Mouse (Mus musculus) forebrain, embryonic 10.5 days (tissue): ENCODE results near the gene Fcrl6. TPM values are rescaled to one million over a fixed set of nuclear protein-coding genes. Genes with fewer than 3 reads are reported as not detected.

Experiments used
- DNase-seq: peaks from one replicate; pipeline ENCODE4 v3.0.0-alpha.2; 2017; ENCODE audit warnings: low spot score; ENCODE audit errors: extremely low spot score
- H3K27ac ChIP-seq: fragments of 300-500 bp; sonication (generic); 2 replicates; pipeline ENCODE4 v1.5.1; 2016; ENCODE audit warnings: mild to moderate bottlenecking
- H3K27me3 ChIP-seq: fragments of 300-500 bp; sonication (generic); 2 replicates; pipeline ENCODE4 v1.6.1; 2016; ENCODE audit warnings: mild to moderate bottlenecking; ENCODE audit not compliant: poor library complexity, severe bottlenecking
- H3K36me3 ChIP-seq: fragments of 300-500 bp; sonication (generic); replicated peaks from 2 replicates; pipeline ENCODE4 v1.6.1; 2016; ENCODE audit warnings: mild to moderate bottlenecking, moderate library complexity
- H3K4me1 ChIP-seq: fragments of 300-500 bp; sonication (generic); 2 replicates; pipeline ENCODE4 v1.6.1; 2016
- H3K4me3 ChIP-seq: fragments of 300-500 bp; sonication (generic); 2 replicates; pipeline ENCODE4 v1.5.1; 2016; ENCODE audit warnings: mild to moderate bottlenecking, moderate library complexity
- H3K9me3 ChIP-seq: fragments of 300-500 bp; sonication (generic); 2 replicates; pipeline ENCODE4 v1.6.1; 2016; ENCODE audit warnings: mild to moderate bottlenecking, moderate library complexity
- WGBS: fragments of 180-500 bp; shearing (Covaris S2); methylation state at CpG from one replicate; pipeline ENCODE4 v1.1.7; 2016; 5-methylcytosine and 5-hydroxymethylcytosine counted together
- polyA plus RNA-seq: library from polyadenylated mRNA; unstranded; fragments of >200 nt; fragmentation: Nextera tagmentation; extraction: Ambion mirVana; gene quantifications from 2 replicates; pipeline ENCODE4 v1.2.1, GENCODE M21; 2016

The Fcrl6 gene
- polyA plus RNA-seq: 0.32 TPM in 1 of 2 replicates, not detected in the other

- DNase-seq: no peak
- no peaks in the 10 kb centered on the region for H3K27me3 ChIP-seq
- no peaks in the 10 kb centered on the region for H3K9me3 ChIP-seq
- H3K4me1 ChIP-seq: no peaks in the 10 kb centered on the region
- no peaks in the 10 kb centered on the region for H3K36me3 ChIP-seq
- 83% methylated on average over 1 of the region's 1 CpGs for WGBS
- H3K27ac ChIP-seq: no peak within 1 kb of the TSS
- H3K4me3 ChIP-seq: no peak within 1 kb of the TSS
Observed at GRCm38 (mm10) chr1:172602326-172602725, at the start of gene Fcrl6. Fcrl6 (minus strand) TSS chr1:172602551.

GRCm38 (mm10) chr1:172651288-172651987 is 49.1 kb upstream of the Fcrl6 start:
- Histone ChIP-seq H3K4me3 (no peak overlapping the region), H3K27me3 (no peaks in the 10 kb centered on the region), H3K36me3 (no peaks in the 10 kb centered on the region), H3K27ac (no peak overlapping the region), H3K9me3 (no peaks in the 10 kb centered on the region), H3K4me1 (peaks cover 6% of the 10 kb centered on the region)
- 91% methylated on average over 10 of the region's 10 CpGs for WGBS
- DNase-seq: no peak

GRCm38 (mm10) chr1:172650519-172651287 is 48.4 kb upstream of the Fcrl6 start:
- WGBS: 58% methylated on average over 8 of the region's 8 CpGs
- Histone ChIP-seq H3K27ac (no peak overlapping the region), H3K36me3 (no peaks in the 10 kb centered on the region), H3K9me3 (no peaks in the 10 kb centered on the region), H3K4me3 (no peak overlapping the region), H3K4me1 (peaks cover 6% of the 10 kb centered on the region), H3K27me3 (no peaks in the 10 kb centered on the region)
- no peak for DNase-seq

- H3K9me3 ChIP-seq: no peaks in the 10 kb centered on the region
- no peak for DNase-seq
- no peaks in the 10 kb centered on the region for H3K36me3 ChIP-seq
- no peak overlapping the region for H3K4me3 ChIP-seq
- no peak overlapping the region for H3K27ac ChIP-seq
- 92% methylated on average over 9 of the region's 9 CpGs for WGBS
- peaks cover 6% of the 10 kb centered on the region for H3K4me1 ChIP-seq
- no peaks in the 10 kb centered on the region for H3K27me3 ChIP-seq
Observed at GRCm38 (mm10) chr1:172649396-172649795, 47.0 kb upstream of the Fcrl6 start.

- no peak overlapping the region for H3K4me3 ChIP-seq
- no peak for DNase-seq
- H3K27me3 ChIP-seq: no peaks in the 10 kb centered on the region
- H3K9me3 ChIP-seq: no peaks in the 10 kb centered on the region
- no peaks in the 10 kb centered on the region for H3K36me3 ChIP-seq
- 32% methylated on average over 4 of the region's 4 CpGs for WGBS
- peaks cover 6% of the 10 kb centered on the region for H3K4me1 ChIP-seq
- H3K27ac ChIP-seq: no peak overlapping the region
Observed at GRCm38 (mm10) chr1:172647236-172647635, 44.9 kb upstream of the Fcrl6 start.

GRCm38 (mm10) chr1:172638781-172639180 is 36.4 kb upstream of the Fcrl6 start:
- Histone ChIP-seq H3K36me3 (no peaks in the 10 kb centered on the region), H3K4me3 (no peak overlapping the region), H3K27ac (no peak overlapping the region), H3K4me1 (no peaks in the 10 kb centered on the region), H3K9me3 (no peaks in the 10 kb centered on the region), H3K27me3 (no peaks in the 10 kb centered on the region)
- 65% methylated on average over 2 of the region's 2 CpGs for WGBS
- DNase-seq: no peak

GRCm38 (mm10) chr1:172637801-172638200 is 35.5 kb upstream of the Fcrl6 start:
- Histone ChIP-seq H3K9me3 (no peaks in the 10 kb centered on the region), H3K4me1 (no peaks in the 10 kb centered on the region), H3K27me3 (no peaks in the 10 kb centered on the region), H3K4me3 (no peak overlapping the region), H3K36me3 (no peaks in the 10 kb centered on the region), H3K27ac (no peak overlapping the region)
- 87% methylated on average over 4 of the region's 4 CpGs for WGBS
- no peak for DNase-seq

- Histone ChIP-seq H3K4me3 (no peak overlapping the region), H3K4me1 (peaks cover 8% of the 10 kb centered on the region), H3K27ac (no peak overlapping the region), H3K36me3 (no peaks in the 10 kb centered on the region), H3K27me3 (no peaks in the 10 kb centered on the region), H3K9me3 (no peaks in the 10 kb centered on the region)
- WGBS: 89% methylated on average over 5 of the region's 5 CpGs
- no peak for DNase-seq
Observed at GRCm38 (mm10) chr1:172636266-172636665, 33.9 kb upstream of the Fcrl6 start.

GRCm38 (mm10) chr1:172635258-172635657 is 32.9 kb upstream of the Fcrl6 start:
- no peaks in the 10 kb centered on the region for H3K9me3 ChIP-seq
- no peaks in the 10 kb centered on the region for H3K27me3 ChIP-seq
- no peak overlapping the region for H3K27ac ChIP-seq
- H3K36me3 ChIP-seq: no peaks in the 10 kb centered on the region
- DNase-seq: no peak
- 83% methylated on average over 4 of the region's 4 CpGs for WGBS
- no peak overlapping the region for H3K4me3 ChIP-seq
- H3K4me1 ChIP-seq: peaks cover 8% of the 10 kb centered on the region

- Histone ChIP-seq H3K9me3 (no peaks in the 10 kb centered on the region), H3K4me1 (peaks cover 20% of the 10 kb centered on the region), H3K36me3 (no peaks in the 10 kb centered on the region), H3K27ac (no peak overlapping the region), H3K27me3 (no peaks in the 10 kb centered on the region), H3K4me3 (no peak overlapping the region)
- DNase-seq: no peak
- 90% methylated on average over 2 of the region's 2 CpGs for whole genome bisulfite sequencing
Observed at GRCm38 (mm10) chr1:172634136-172634535, 31.8 kb upstream of the Fcrl6 start.

- WGBS: under 1% methylated on average over 53 of the region's 53 CpGs
- Histone ChIP-seq H3K27ac (peak within 1 kb of the TSS; percentile 91), H3K27me3 (no peaks in the 10 kb centered on the region), H3K4me1 (peaks cover 20% of the 10 kb centered on the region), H3K4me3 (peak within 1 kb of the TSS; percentile 84), H3K36me3 (no peaks in the 10 kb centered on the region), H3K9me3 (no peaks in the 10 kb centered on the region)
- peak; percentile 95 for DNase-seq
Observed at GRCm38 (mm10) chr1:172632451-172633326, 30.3 kb upstream of the Fcrl6 start, which contains the start of gene Dusp23. Dusp23 (minus strand) TSS chr1:172632962.

- DNase-seq: no peak
Observed at GRCm38 (mm10) chr1:172631721-172632120, 29.4 kb upstream of the Fcrl6 start.

More at GRCm38 (mm10) chr1:172631721-172632120, 29.4 kb upstream of the Fcrl6 start:
- Histone ChIP-seq H3K27ac (peak overlapping the region; percentile 25; the same call in 1 of the 2 replicates), H3K4me1 (peaks cover 20% of the 10 kb centered on the region), H3K4me3 (no peak overlapping the region; the same call in 1 of the 2 replicates), H3K9me3 (no peaks in the 10 kb centered on the region), H3K27me3 (no peaks in the 10 kb centered on the region), H3K36me3 (no peaks in the 10 kb centered on the region)
- WGBS: 93% methylated on average over 5 of the region's 5 CpGs
